Mouse (Mus musculus) heart, embryonic 11.5 days (tissue): ENCODE results near the gene Cul1. TPM values are rescaled to one million over a fixed set of nuclear protein-coding genes. Genes with fewer than 3 reads are reported as not detected.

Experiments used
- ATAC-seq: fragments of 200-750 bp; cut with Nextera tagmentation; replicated peaks from 2 replicates; pipeline ENCODE4 v1.8.0; 2017; ENCODE audit warnings: moderate library complexity; ENCODE audit not compliant: insufficient number of reproducible peaks, low FRiP score, low TSS enrichment
- H3K27ac ChIP-seq: fragments of 300-500 bp; sonication (generic); 2 replicates; pipeline ENCODE4 v1.5.1; 2014; ENCODE audit warnings: mild to moderate bottlenecking, low read depth, low read length
- H3K27me3 ChIP-seq: fragments of 300-500 bp; sonication (generic); 2 replicates; pipeline ENCODE4 v1.6.1; 2014; ENCODE audit warnings: mild to moderate bottlenecking, low read length, mixed read lengths; ENCODE audit not compliant: control insufficient read depth, insufficient read depth
- H3K36me3 ChIP-seq: fragments of 300-500 bp; sonication (generic); 2 replicates; pipeline ENCODE4 v1.6.1; 2014; ENCODE audit warnings: mild to moderate bottlenecking, low read length, moderate library complexity, mixed read lengths; ENCODE audit not compliant: control insufficient read depth, insufficient read depth
- H3K4me1 ChIP-seq: fragments of 300-500 bp; sonication (generic); 2 replicates; pipeline ENCODE4 v1.6.1; 2014; ENCODE audit warnings: low read length; ENCODE audit not compliant: control insufficient read depth, insufficient read depth
- H3K4me2 ChIP-seq: fragments of 300-500 bp; sonication (generic); 2 replicates; pipeline ENCODE4 v1.6.1; 2014; ENCODE audit warnings: mild to moderate bottlenecking, moderate library complexity
- H3K4me3 ChIP-seq: fragments of 300-500 bp; sonication (generic); 2 replicates; pipeline ENCODE4 v1.5.1; 2014; ENCODE audit warnings: low read depth, low read length
- H3K9ac ChIP-seq: fragments of 300-500 bp; sonication (generic); 2 replicates; pipeline ENCODE4 v1.6.1; 2014; ENCODE audit warnings: mild to moderate bottlenecking, low read depth, low read length, moderate library complexity
- H3K9me3 ChIP-seq: fragments of 300-500 bp; sonication (generic); replicated peaks from 2 replicates; pipeline ENCODE4 v1.6.1; 2016; ENCODE audit warnings: low read length; ENCODE audit not compliant: control insufficient read depth
- WGBS: fragments of 180-500 bp; shearing (Covaris S2); extraction: QIAGEN DNeasy Blood & Tissue Kit; methylation state at CpG from one replicate; pipeline ENCODE4 v1.1.7; 2014; ENCODE audit not compliant: insufficient replicate concordance; 5-methylcytosine and 5-hydroxymethylcytosine counted together
- polyA plus RNA-seq: library from polyadenylated mRNA; unstranded; fragments of >200 nt; fragmentation: Nextera tagmentation; extraction: Ambion mirVana; gene quantifications from 2 replicates; pipeline ENCODE4 v1.2.1, GENCODE M21; 2014

Cul1 gene
- polyA plus RNA-seq, 1 experiment from 2014 or later, result 116 TPM

GRCm38 (mm10) chr6:47560407-47560806 is 107.2 kb downstream of the Cul1 start:
- Histone ChIP-seq H3K9me3 (no peaks in the 10 kb centered on the region), H3K4me2 (no peak overlapping the region), H3K9ac (no peak overlapping the region), H3K36me3 (peaks cover 5% of the 10 kb centered on the region), H3K4me3 (no peak overlapping the region), H3K27me3 (no peaks in the 10 kb centered on the region), H3K4me1 (no peaks in the 10 kb centered on the region), H3K27ac (no peak overlapping the region)
- no peak for ATAC-seq

- peaks cover 4% of the 10 kb centered on the region for H3K36me3 ChIP-seq
Observed at GRCm38 (mm10) chr6:47560846-47561245, 107.6 kb downstream of the Cul1 start.

GRCm38 (mm10) chr6:47561426-47561825 is 108.2 kb downstream of the Cul1 start:
- Histone ChIP-seq H3K36me3 (peaks cover 3% of the 10 kb centered on the region), H3K4me3 (no peak overlapping the region), H3K4me2 (no peak overlapping the region), H3K9ac (no peak overlapping the region), H3K27me3 (no peaks in the 10 kb centered on the region), H3K27ac (no peak overlapping the region), H3K9me3 (no peaks in the 10 kb centered on the region), H3K4me1 (no peaks in the 10 kb centered on the region)
- 89% methylated on average over 5 of the region's 5 CpGs for WGBS
- no peak for ATAC-seq

More at GRCm38 (mm10) chr6:47560846-47561245, 107.6 kb downstream of the Cul1 start:
- Histone ChIP-seq H3K27ac (no peak overlapping the region), H3K9me3 (no peaks in the 10 kb centered on the region), H3K4me1 (no peaks in the 10 kb centered on the region), H3K4me2 (no peak overlapping the region), H3K27me3 (no peaks in the 10 kb centered on the region), H3K4me3 (no peak overlapping the region), H3K9ac (no peak overlapping the region)
- no peak for ATAC-seq
- 78% methylated on average over 2 of the region's 2 CpGs for WGBS

- Histone ChIP-seq H3K27ac (no peak overlapping the region), H3K4me1 (no peaks in the 10 kb centered on the region), H3K4me2 (no peak overlapping the region), H3K9me3 (no peaks in the 10 kb centered on the region; the same call in 1 of the 2 replicates), H3K36me3 (peaks cover 23% of the 10 kb centered on the region), H3K4me3 (no peak overlapping the region), H3K9ac (no peak overlapping the region), H3K27me3 (no peaks in the 10 kb centered on the region)
- no peak for ATAC-seq
- 50% methylated on average over 1 of the region's 1 CpGs for WGBS
Observed at GRCm38 (mm10) chr6:47565326-47566035, 112.3 kb downstream of the Cul1 start.

GRCm38 (mm10) chr6:47572887-47573286 is 119.7 kb downstream of the Cul1 start:
- Histone ChIP-seq H3K27me3 (no peaks in the 10 kb centered on the region), H3K36me3 (peaks cover 23% of the 10 kb centered on the region), H3K4me2 (no peak overlapping the region), H3K9ac (no peak overlapping the region), H3K9me3 (no peaks in the 10 kb centered on the region; the same call in 1 of the 2 replicates), H3K4me1 (no peaks in the 10 kb centered on the region), H3K4me3 (no peak overlapping the region), H3K27ac (no peak overlapping the region)
- no peak for ATAC-seq
- 90% methylated on average over 2 of the region's 2 CpGs for WGBS

Other genes with a start within 250 kb of the Cul1 start
- gene Ezh2, start 141.9 kb downstream of the Cul1 start, polyA plus RNA-seq, result 60.2 and 66.7 TPM in 2 replicates